Mouse (Mus musculus) Patski (cell line): ENCODE measurements at regions not wholly inside any gene's neighbourhood (a gene's known extent, or its start where the extent isn't known, plus 50 kb on each side); places are given as distances from the start of the nearest gene placed in this dataset.

Source experiments
- ATAC-seq: fragments of 100-300 bp; one replicate; pipeline ENCODE4 v1.8.0; 2021
- CTCF ChIA-PET: fragments of 350-600 bp; sonication (Branson Sonifier 250); formaldehyde crosslinking; loops from one replicate; lab custom pipeline; 2022; ENCODE audit warnings: inconsistent platforms; lab: Charles Lee
- POLR2A ChIA-PET: fragments of 350-600 bp; sonication (Branson Sonifier 250); formaldehyde crosslinking; loops from one replicate; lab custom pipeline; 2022; ENCODE audit warnings: antibody characterized with exemption, inconsistent platforms; lab: Charles Lee
- DNase-seq: peaks from one replicate; pipeline ENCODE4 v3.0.0-alpha.2; 2011; ENCODE audit warnings: low read depth, low spot score
- H3K27me3 ChIP-seq: fragments of 371-371 bp; one replicate; pipeline ENCODE4 v1.5.1; 2021
- CTCF ChIP-seq: fragments of 100-300 bp; IDR thresholded peaks from one replicate; pipeline ENCODE4 v1.5.1; 2021
- in situ Hi-C: fragments of 300-500 bp; cut with MboI; formaldehyde crosslinking; loops from 3 replicates; pipeline ENCODE4 v1.11.1; 2018; ENCODE audit warnings: low pct_unique_long_range_greater_than_20kb, mixed read lengths

GRCm38 (mm10) chr2:108358500-108358899 lies 922.0 kb upstream of the Kif18a start:
- TF ChIP-seq CTCF, result no peak
- no peaks in the 10 kb centered on the region for H3K27me3 ChIP-seq
- DNase-seq (no peak), ATAC-seq (no peak)
- CTCF ChIA-PET, result no interaction called here
- POLR2A ChIA-PET, result no interaction called here
- in situ Hi-C loops, result no loop called here

- ATAC-seq (no peak), DNase-seq (no peak)
- ChIA-PET CTCF (no interaction called here), POLR2A (no interaction called here)
- no peak for TF ChIP-seq CTCF
- in situ Hi-C loops, result no loop called here
- no peaks in the 10 kb centered on the region for H3K27me3 ChIP-seq
Observed at GRCm38 (mm10) chr2:108404181-108404580, 876.4 kb upstream of the Kif18a start.

GRCm38 (mm10) chr2:108446598-108446997 lies 833.9 kb upstream of the Kif18a start:
- in situ Hi-C loops, result no loop called here
- TF ChIP-seq CTCF, result no peak
- peak; percentile 9 for DNase-seq
- POLR2A ChIA-PET, result no interaction called here
- H3K27me3 ChIP-seq, result no peaks in the 10 kb centered on the region
- ATAC-seq, result peak; percentile 84
- CTCF ChIA-PET, result interaction anchor here (1.2 to 1.3 kb wide), 2 partner anchors 14 kb away, joined by 3 read pairs; no protein-coding TSS in a partner anchor
